Mouse (Mus musculus) embryonic facial prominence, embryonic 12.5 days (tissue): Measurements from ENCODE around the gene Ccm2l. TPM values are rescaled to one million over a fixed set of nuclear protein-coding genes. Genes with fewer than 3 reads are reported as not detected.

Experiments
- ATAC-seq: fragments of 200-750 bp; cut with Nextera tagmentation; 2 replicates; pipeline ENCODE4 v1.8.0; 2017; ENCODE audit not compliant: insufficient number of reproducible peaks, insufficient read depth, low FRiP score, low TSS enrichment
- H3K27ac ChIP-seq: fragments of 300-500 bp; sonication (generic); 2 replicates; pipeline ENCODE4 v1.5.1; 2016; ENCODE audit warnings: mild to moderate bottlenecking
- H3K27me3 ChIP-seq: fragments of 300-500 bp; sonication (generic); 2 replicates; pipeline ENCODE4 v1.6.1; 2016; ENCODE audit warnings: mild to moderate bottlenecking, moderate library complexity
- H3K36me3 ChIP-seq: fragments of 300-500 bp; sonication (generic); 2 replicates; pipeline ENCODE4 v1.6.1; 2016; ENCODE audit warnings: mild to moderate bottlenecking
- H3K4me1 ChIP-seq: fragments of 300-500 bp; sonication (generic); 2 replicates; pipeline ENCODE4 v1.6.1; 2016
- H3K4me2 ChIP-seq: fragments of 300-500 bp; sonication (generic); replicated peaks from 2 replicates; pipeline ENCODE4 v1.6.1; 2016; ENCODE audit warnings: mild to moderate bottlenecking, moderate library complexity
- H3K4me3 ChIP-seq: fragments of 300-500 bp; sonication (generic); 2 replicates; pipeline ENCODE4 v1.5.1; 2016; ENCODE audit warnings: mild to moderate bottlenecking
- H3K9ac ChIP-seq: fragments of 300-500 bp; sonication (generic); 2 replicates; pipeline ENCODE4 v1.6.1; 2016; ENCODE audit warnings: mild to moderate bottlenecking, moderate library complexity
- H3K9me3 ChIP-seq: fragments of 300-500 bp; sonication (generic); 2 replicates; pipeline ENCODE4 v1.6.1; 2016; ENCODE audit warnings: mild to moderate bottlenecking, moderate library complexity
- WGBS: fragments of 180-500 bp; shearing (Covaris S2); methylation state at CpG from one replicate; pipeline ENCODE4 v1.1.7; 2016; 5-methylcytosine and 5-hydroxymethylcytosine counted together
- polyA plus RNA-seq: library from polyadenylated mRNA; unstranded; fragments of >200 nt; fragmentation: Nextera tagmentation; extraction: Ambion mirVana; gene quantifications from 2 replicates; pipeline ENCODE4 v1.2.1, GENCODE M21; 2016

The Ccm2l gene
- polyA plus RNA-seq, 1 experiment from 2014 or later = 2.6 TPM

DNA sequence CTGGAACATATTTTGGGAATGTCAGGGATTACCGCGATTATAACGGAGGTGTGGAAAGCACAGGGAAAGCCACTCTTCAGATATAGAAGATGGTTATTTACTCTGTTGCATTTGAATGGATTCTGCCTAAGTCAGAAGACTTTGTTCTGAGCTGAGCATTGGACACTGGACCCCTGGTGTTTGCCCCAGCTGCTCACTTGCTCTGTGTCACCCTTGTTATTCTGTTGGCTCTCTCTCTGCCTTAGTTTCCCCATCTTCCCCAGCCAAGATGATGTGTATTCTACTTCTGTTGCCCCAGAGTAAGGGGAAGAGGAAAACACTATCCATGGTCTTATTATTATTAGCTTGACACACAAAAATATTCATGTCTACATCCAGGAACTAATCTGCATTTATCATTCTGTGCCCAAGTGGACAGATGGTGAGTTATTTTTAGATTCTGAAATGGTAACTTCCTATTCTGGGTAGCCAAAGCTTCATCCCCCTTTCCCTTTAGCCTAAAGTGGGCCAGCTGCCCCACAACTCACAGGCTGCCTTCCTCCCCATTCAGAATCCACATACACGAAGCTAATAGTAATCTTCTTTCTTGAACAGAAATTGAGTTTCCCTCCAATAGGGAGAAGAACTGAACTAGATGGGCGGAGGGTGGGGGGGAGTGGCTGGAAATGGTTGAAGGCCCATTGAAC is 32.1 kb upstream of the Ccm2l start:
- H3K9me3 ChIP-seq = no peaks in the 10 kb centered on the region
- WGBS = 74% methylated on average over 5 of the region's 5 CpGs
- H3K4me2 ChIP-seq = no peak overlapping the region
- H3K27ac ChIP-seq = no peak overlapping the region
- no peak overlapping the region for H3K9ac ChIP-seq
- no peak for ATAC-seq
- H3K36me3 ChIP-seq = no peaks in the 10 kb centered on the region
- H3K27me3 ChIP-seq = peaks cover 48% of the 10 kb centered on the region
- H3K4me1 ChIP-seq = peaks cover 8% of the 10 kb centered on the region
- no peak overlapping the region for H3K4me3 ChIP-seq

DNA sequence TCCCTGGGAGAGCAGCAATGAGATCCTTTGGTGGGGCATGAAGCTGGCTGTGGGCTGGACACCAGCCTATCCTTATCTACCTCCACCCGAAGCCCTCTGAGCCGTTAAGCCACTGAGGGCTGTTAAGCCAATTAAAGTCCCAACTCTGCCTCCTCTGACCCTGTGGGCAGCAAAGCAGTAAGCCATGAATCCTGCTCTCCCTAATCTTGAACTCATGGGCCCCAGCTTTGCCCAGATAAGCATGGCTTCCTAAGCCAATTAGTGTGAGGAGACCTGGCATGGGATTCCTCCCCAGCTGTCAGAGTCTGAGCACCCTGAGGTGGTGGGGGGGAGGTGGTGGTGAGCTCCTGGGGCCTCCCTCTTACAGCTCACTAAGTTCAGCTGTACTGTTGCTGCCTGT is 29.1 kb upstream of the Ccm2l start:
- ATAC-seq = no peak
- Histone ChIP-seq H3K27ac (no peak overlapping the region), H3K4me2 (no peak overlapping the region), H3K27me3 (peaks cover 27% of the 10 kb centered on the region), H3K4me3 (no peak overlapping the region), H3K9ac (no peak overlapping the region), H3K9me3 (no peaks in the 10 kb centered on the region), H3K36me3 (no peaks in the 10 kb centered on the region), H3K4me1 (peaks cover 5% of the 10 kb centered on the region)
- WGBS = 55% methylated on average over 2 of the region's 2 CpGs

DNA sequence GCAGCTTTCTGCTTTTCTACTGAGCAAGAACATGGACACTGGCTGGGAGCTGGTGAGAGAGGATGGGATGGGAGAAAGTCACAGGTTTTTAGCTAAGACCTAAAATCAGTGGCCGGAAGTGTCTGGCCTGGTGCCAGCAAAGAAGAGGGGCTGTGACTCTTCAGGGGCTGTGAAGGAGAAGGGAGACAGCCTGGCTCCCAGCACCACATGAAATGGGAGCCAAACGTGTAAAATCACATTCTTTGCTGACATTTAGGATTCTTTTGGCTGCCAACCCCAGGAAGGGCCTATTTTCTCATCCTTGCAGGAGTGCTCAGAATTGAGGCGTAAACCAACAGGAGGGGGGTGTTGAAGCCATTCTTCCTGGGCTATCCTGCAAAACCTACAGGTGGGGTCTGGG is 21.9 kb upstream of the Ccm2l start:
- WGBS = 56% methylated on average over 3 of the region's 3 CpGs
- no peak for ATAC-seq
- H3K27me3 ChIP-seq = peaks cover 3% of the 10 kb centered on the region; the same call in 1 of the 2 replicates

DNA sequence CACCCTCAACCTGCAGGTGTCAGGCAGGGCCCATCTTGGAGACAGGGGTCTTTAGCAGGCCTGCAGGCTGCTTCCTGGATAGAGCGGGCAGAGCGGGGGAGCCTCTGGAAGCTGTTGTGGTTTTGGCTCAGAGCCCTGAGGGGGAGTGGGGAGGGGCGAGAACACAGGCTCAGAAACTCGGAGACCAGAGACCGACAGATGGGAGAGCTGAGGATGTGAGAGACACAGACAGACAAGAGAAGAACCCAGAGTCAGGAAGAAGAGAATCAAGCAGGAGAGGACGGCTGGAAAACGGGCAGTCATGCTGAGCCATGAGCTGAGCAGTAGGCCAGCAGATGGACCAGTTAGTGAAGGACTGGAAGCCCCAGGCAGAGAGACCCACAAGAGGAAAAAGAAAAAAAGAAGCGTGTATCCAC is 19.9 kb upstream of the Ccm2l start:
- WGBS = 18% methylated on average over 8 of the region's 8 CpGs
- Histone ChIP-seq H3K36me3 (no peaks in the 10 kb centered on the region), H3K4me3 (no peak overlapping the region), H3K27ac (no peak overlapping the region), H3K4me1 (peaks cover 4% of the 10 kb centered on the region; the same call in 1 of the 2 replicates), H3K9me3 (no peaks in the 10 kb centered on the region), H3K27me3 (peaks cover 3% of the 10 kb centered on the region; the same call in 1 of the 2 replicates), H3K4me2 (no peak overlapping the region), H3K9ac (no peak overlapping the region)
- peak; percentile 59; the same call in 1 of the 2 replicates for ATAC-seq

More for the DNA sequence above, 21.9 kb upstream of the Ccm2l start:
- H3K4me2 ChIP-seq = no peak overlapping the region
- no peak overlapping the region for H3K9ac ChIP-seq
- no peaks in the 10 kb centered on the region for H3K9me3 ChIP-seq
- H3K4me1 ChIP-seq = no peaks in the 10 kb centered on the region
- H3K27ac ChIP-seq = no peak overlapping the region
- H3K36me3 ChIP-seq = no peaks in the 10 kb centered on the region
- no peak overlapping the region for H3K4me3 ChIP-seq

DNA sequence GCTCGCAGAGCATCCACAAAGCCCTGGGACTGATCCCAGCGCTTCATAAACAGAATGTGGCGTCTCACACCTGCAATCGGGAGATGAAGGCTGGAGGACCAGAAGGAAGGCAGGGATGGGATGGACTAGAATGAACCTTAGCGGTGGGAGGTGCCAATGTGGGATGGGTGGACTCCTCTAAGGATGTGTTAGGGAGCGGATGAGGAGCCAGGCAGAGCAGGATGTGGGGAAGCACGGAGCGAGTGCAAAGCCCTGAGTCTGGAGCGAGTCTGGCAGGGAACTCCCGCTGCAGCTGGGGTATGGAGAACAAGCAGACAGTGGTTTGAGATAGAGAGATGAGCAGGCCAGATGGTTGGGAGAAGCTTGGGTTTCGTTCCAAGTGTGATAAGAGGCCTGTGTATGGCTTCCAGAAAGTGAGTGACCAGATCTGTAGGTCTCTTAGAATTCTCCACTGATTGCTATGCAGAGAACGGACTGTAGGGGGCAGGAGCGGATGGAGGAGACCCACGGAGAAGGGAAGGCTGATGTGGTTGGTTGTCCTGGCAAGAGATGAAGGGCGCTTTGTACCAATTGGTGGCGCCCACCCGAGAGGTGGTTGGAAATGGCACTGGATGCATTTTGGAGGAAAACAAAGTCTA is 17.8 kb upstream of the Ccm2l start:
- 46% methylated on average over 17 of the region's 17 CpGs for WGBS
- no peak overlapping the region for H3K27ac ChIP-seq
- H3K9me3 ChIP-seq = no peaks in the 10 kb centered on the region
- no peak for ATAC-seq
- no peaks in the 10 kb centered on the region for H3K36me3 ChIP-seq
- peaks cover 4% of the 10 kb centered on the region; the same call in 1 of the 2 replicates for H3K4me1 ChIP-seq
- H3K4me3 ChIP-seq = no peak overlapping the region
- no peak overlapping the region for H3K4me2 ChIP-seq
- H3K9ac ChIP-seq = no peak overlapping the region
- peaks cover 23% of the 10 kb centered on the region for H3K27me3 ChIP-seq

DNA sequence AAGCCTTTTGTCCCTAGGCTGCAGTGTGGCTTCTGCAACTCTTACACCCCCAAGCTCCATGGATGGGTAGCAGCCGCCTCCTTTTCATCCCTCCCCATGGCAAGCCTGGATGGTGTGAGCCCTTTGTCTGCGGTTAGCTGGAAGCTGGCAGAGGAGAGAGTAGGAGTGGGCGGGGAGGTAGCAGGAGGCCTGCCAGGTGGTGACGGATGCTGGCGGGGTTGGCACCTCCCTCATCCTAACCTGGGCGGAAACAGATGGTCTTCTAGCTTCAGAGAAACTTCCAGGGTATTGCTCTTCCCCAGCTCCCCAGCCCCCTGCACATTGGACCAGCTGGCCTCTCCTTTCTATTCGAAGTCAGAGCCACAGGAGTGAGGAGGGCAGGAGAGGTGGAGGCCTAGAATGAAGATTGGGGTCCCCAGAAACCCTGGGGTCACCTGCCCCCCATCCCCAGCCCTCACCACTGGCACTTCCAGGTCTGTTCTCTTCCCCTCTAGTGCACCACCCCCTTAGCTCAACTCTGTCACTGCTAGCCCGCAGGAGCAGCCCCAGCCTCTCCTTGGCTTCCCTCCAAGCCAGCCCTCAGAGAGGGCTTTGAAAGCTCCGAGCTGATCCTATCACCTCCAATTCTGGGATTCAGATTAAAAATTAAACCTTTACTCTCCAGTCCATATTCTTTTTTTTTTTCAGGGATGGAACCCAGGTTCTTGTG is 16.3 kb upstream of the Ccm2l start:
- 41% methylated on average over 9 of the region's 9 CpGs for WGBS
- no peaks in the 10 kb centered on the region for H3K9me3 ChIP-seq
- H3K4me1 ChIP-seq = peaks cover 4% of the 10 kb centered on the region; the same call in 1 of the 2 replicates
- no peak overlapping the region for H3K27ac ChIP-seq
- H3K36me3 ChIP-seq = no peaks in the 10 kb centered on the region
- H3K27me3 ChIP-seq = peaks cover 38% of the 10 kb centered on the region
- no peak overlapping the region for H3K4me3 ChIP-seq
- H3K9ac ChIP-seq = no peak overlapping the region
- no peak for ATAC-seq
- no peak overlapping the region for H3K4me2 ChIP-seq

DNA sequence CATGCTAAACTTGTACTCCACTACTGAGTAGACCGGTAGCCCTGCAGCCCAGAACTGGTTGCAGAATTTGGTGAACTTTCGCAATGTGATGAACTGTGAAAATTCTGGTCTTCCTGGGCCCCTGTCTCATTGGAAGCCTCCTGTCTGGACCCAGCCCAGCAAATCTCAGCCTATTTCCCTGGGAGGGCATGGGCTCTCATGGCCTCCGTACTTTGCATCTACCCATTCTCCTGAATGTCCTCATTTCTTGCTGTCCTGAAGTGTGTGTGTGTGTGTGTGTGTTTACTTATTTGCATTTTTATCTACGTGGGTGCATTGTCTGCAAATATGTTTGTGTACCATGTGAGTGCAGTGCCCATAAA is 15.8 kb upstream of the Ccm2l start:
- Histone ChIP-seq H3K4me1 (peaks cover 4% of the 10 kb centered on the region; the same call in 1 of the 2 replicates), H3K27me3 (peaks cover 43% of the 10 kb centered on the region), H3K4me2 (no peak overlapping the region), H3K36me3 (no peaks in the 10 kb centered on the region), H3K9ac (no peak overlapping the region), H3K4me3 (no peak overlapping the region), H3K27ac (no peak overlapping the region), H3K9me3 (no peaks in the 10 kb centered on the region)
- WGBS = 87% methylated on average over 4 of the region's 4 CpGs
- no peak for ATAC-seq

DNA sequence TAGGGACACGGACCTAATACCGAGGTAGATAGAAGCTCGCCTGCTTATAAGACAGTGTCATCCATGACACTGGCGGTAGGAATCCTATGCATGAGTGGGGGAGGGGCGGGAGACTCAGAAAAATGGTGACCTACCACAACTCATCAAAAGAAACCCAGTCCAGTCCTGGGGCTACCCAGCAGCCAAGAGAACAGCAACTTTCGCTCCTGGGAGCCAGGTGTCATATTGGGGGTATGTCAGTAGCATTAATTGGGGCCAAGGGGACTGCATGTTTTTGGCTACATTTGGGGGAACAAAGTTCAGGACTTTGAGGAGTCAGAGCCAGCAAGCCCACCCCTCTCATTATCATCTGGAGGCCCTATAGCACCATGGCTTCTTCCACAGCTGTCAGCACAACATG is 14.7 kb upstream of the Ccm2l start:
- no peak for ATAC-seq
- Histone ChIP-seq H3K9ac (no peak overlapping the region), H3K4me1 (peaks cover 4% of the 10 kb centered on the region; the same call in 1 of the 2 replicates), H3K27ac (no peak overlapping the region), H3K27me3 (peaks cover 44% of the 10 kb centered on the region), H3K4me3 (no peak overlapping the region), H3K36me3 (no peaks in the 10 kb centered on the region), H3K4me2 (no peak overlapping the region), H3K9me3 (no peaks in the 10 kb centered on the region)
- 76% methylated on average over 6 of the region's 6 CpGs for WGBS

DNA sequence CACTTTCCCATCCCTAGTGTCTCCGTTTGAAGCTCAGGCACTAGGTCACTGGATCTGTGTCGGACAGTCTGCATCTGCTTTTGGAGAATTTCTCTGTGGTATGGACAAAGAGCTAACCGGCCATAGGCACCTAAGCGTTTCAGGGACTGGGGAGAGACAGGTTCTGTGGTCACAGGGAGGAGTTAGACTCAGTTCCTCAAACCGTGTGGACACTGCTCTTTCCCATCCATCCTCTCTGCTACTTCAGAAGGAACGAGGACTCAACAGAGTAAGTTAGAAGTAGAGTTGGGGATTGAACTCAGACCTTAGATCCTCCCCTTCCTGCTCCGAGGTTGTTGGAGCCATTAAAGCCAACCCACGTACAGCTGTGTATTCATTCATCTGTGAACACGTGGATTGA is 14.2 kb upstream of the Ccm2l start:
- ATAC-seq = no peak
- Histone ChIP-seq H3K4me2 (no peak overlapping the region), H3K27me3 (peaks cover 44% of the 10 kb centered on the region), H3K9ac (no peak overlapping the region), H3K4me1 (peaks cover 4% of the 10 kb centered on the region; the same call in 1 of the 2 replicates), H3K27ac (no peak overlapping the region), H3K9me3 (no peaks in the 10 kb centered on the region), H3K4me3 (no peak overlapping the region), H3K36me3 (no peaks in the 10 kb centered on the region)
- 76% methylated on average over 9 of the region's 9 CpGs for WGBS

DNA sequence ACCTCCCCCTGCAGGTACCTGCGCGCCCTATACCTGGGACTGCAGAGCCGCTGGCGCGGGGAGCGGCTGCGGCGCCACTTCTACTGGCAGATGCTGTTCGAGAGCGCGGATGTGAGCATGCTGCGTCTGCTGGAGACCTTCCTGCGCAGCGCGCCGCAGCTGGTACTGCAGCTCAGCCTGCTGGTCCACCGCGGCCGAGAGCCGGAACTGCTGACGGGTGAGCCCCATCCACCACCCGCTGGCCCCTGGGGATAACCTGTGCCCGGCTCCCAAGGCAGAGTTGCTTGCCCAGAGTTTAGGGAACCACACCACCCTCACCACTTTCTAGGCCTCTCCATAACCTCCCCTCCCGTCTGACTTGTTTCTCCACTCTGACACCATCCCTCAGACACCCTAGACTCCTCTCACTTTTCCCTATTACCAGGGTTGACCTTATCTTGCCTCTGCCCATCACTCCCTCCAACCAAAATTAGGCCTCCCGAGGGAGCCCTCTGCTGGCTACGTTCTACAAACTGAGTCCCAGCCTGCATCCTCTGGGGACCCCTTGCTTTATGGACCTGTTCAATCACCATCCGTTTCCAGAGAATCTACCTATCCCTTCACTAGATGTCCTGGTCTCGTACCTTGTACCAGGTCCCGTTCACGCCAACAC is 12.9 kb upstream of the Ccm2l start:
- 8% methylated on average over 30 of the region's 30 CpGs for WGBS
- no peak overlapping the region for H3K4me2 ChIP-seq
- no peaks in the 10 kb centered on the region for H3K36me3 ChIP-seq
- H3K9ac ChIP-seq = no peak overlapping the region; the same call in none of the 2 replicates
- no peak overlapping the region for H3K27ac ChIP-seq
- no peaks in the 10 kb centered on the region for H3K9me3 ChIP-seq
- peaks cover 4% of the 10 kb centered on the region; the same call in 1 of the 2 replicates for H3K4me1 ChIP-seq
- no peak for ATAC-seq
- 0 out of 2 replicates have a peak overlapping the region, but pooled peaks have one; percentile 7 for H3K4me3 ChIP-seq
- H3K27me3 ChIP-seq = peaks cover 42% of the 10 kb centered on the region

DNA sequence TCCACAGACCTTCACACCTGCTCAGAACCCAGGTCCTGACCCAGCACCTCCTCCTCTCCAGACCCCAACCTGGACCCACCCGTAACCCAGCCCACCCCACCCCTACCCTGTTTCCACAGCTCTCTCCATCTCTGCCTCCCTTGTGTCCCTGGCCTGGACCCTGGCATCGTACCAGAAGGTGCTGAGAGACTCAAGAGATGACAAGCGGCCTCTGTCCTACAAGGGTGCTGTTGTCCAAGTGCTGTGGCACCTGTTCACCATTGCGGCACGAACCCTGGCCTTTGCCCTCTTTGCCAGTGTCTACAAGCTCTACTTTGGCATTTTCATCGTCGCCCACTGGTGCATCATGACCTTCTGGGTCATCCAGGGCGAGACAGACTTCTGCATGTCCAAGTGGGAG is 11.9 kb upstream of the Ccm2l start:
- Histone ChIP-seq H3K36me3 (no peaks in the 10 kb centered on the region), H3K9me3 (no peaks in the 10 kb centered on the region), H3K4me1 (peaks cover 4% of the 10 kb centered on the region; the same call in 1 of the 2 replicates), H3K4me2 (no peak overlapping the region), H3K27ac (no peak overlapping the region), H3K9ac (no peak overlapping the region), H3K4me3 (no peak overlapping the region), H3K27me3 (peaks cover 41% of the 10 kb centered on the region)
- ATAC-seq = no peak
- WGBS = 88% methylated on average over 8 of the region's 8 CpGs
